Mouse (Mus musculus): ENCODE data around the gene Kcnk13. TPM values are rescaled to one million over a fixed set of nuclear protein-coding genes. Genes with fewer than 3 reads are reported as not detected.
A peak's percentile ranks its signal among the peaks of the same experiment; 100 is the strongest.

Gene Kcnk13
- 0.39 and 1.1 TPM in 2 replicates for polyA plus RNA-seq (2016; fragmentation: Nextera tagmentation; extraction: Ambion mirVana)

- Histone ChIP-seq H3K4me2 (replicated peaks) (peak within 1 kb of the TSS; percentile 99), H3K9ac (peak within 1 kb of the TSS; percentile 69), H3K4me3 (peak within 1 kb of the TSS; percentile 53), H3K27me3 (peaks cover 66% of the 10 kb centered on the region), H3K36me3 (no peaks in the 10 kb centered on the region), H3K4me1 (peaks cover 29% of the 10 kb centered on the region), H3K27ac (no peak within 1 kb of the TSS), H3K9me3 (replicated peaks) (no peaks in the 10 kb centered on the region)
- peak; percentile 66 for ATAC-seq (ENCODE audit: low FRiP score)
- 1% methylated on average over 39 of the region's 39 CpGs for WGBS
Observed at GRCm38 (mm10) chr12:99964301-99965202, at the start of gene Kcnk13. Gene Kcnk13, plus strand, starts transcription at chr12:99964499.

- Histone ChIP-seq H3K4me2 (replicated peaks) (no peak overlapping the region), H3K4me3 (no peak overlapping the region), H3K36me3 (peaks cover 54% of the 10 kb centered on the region), H3K4me1 (0 out of 2 replicates have a peak, but pooled peaks cover 2% of the 10 kb centered on the region), H3K27me3 (no peaks in the 10 kb centered on the region), H3K27ac (no peak overlapping the region), H3K9ac (no peak overlapping the region), H3K9me3 (replicated peaks) (no peaks in the 10 kb centered on the region)
- ATAC-seq (ENCODE audit: low FRiP score): no peak
- WGBS: 86% methylated on average over 15 of the region's 15 CpGs
Observed at GRCm38 (mm10) chr12:99917800-99918427, 46.4 kb upstream of the Kcnk13 start.

GRCm38 (mm10) chr12:99919636-99920035 lies 44.7 kb upstream of the Kcnk13 start:
- Histone ChIP-seq H3K27me3 (no peaks in the 10 kb centered on the region), H3K4me2 (replicated peaks) (no peak overlapping the region), H3K36me3 (peaks cover 39% of the 10 kb centered on the region), H3K9ac (no peak overlapping the region), H3K9me3 (replicated peaks) (no peaks in the 10 kb centered on the region), H3K4me1 (peaks cover 14% of the 10 kb centered on the region), H3K27ac (no peak overlapping the region), H3K4me3 (no peak overlapping the region)
- ATAC-seq (ENCODE audit: low FRiP score): no peak
- WGBS: 91% methylated on average over 3 of the region's 3 CpGs

GRCm38 (mm10) chr12:99921045-99921444 lies 43.3 kb upstream of the Kcnk13 start:
- Histone ChIP-seq H3K9me3 (replicated peaks) (no peaks in the 10 kb centered on the region), H3K27ac (no peak overlapping the region), H3K27me3 (no peaks in the 10 kb centered on the region), H3K9ac (no peak overlapping the region), H3K36me3 (peaks cover 32% of the 10 kb centered on the region), H3K4me3 (no peak overlapping the region), H3K4me1 (peaks cover 14% of the 10 kb centered on the region), H3K4me2 (replicated peaks) (no peak overlapping the region)
- ATAC-seq (ENCODE audit: low FRiP score): no peak
- WGBS: 79% methylated on average over 3 of the region's 3 CpGs

- WGBS: 27% methylated on average over 5 of the region's 5 CpGs
- no peak overlapping the region for H3K4me3 ChIP-seq
- peak overlapping the region; percentile 73 for H3K27ac ChIP-seq
- no peak overlapping the region for H3K4me2 ChIP-seq (replicated peaks)
- ATAC-seq (ENCODE audit: low FRiP score): peak; percentile 74; the same call in 1 of the 2 replicates
- H3K4me1 ChIP-seq: peaks cover 14% of the 10 kb centered on the region
- H3K9ac ChIP-seq: no peak overlapping the region
- no peaks in the 10 kb centered on the region for H3K27me3 ChIP-seq
- H3K9me3 ChIP-seq (replicated peaks): no peaks in the 10 kb centered on the region
- peaks cover 20% of the 10 kb centered on the region; the same call in 1 of the 2 replicates for H3K36me3 ChIP-seq
Observed at GRCm38 (mm10) chr12:99923131-99923606, 41.1 kb upstream of the Kcnk13 start.

GRCm38 (mm10) chr12:99923703-99924102 lies 40.6 kb upstream of the Kcnk13 start:
- H3K4me1 ChIP-seq: peaks cover 14% of the 10 kb centered on the region
- no peak overlapping the region for H3K4me2 ChIP-seq (replicated peaks)
- peaks cover 15% of the 10 kb centered on the region; the same call in 1 of the 2 replicates for H3K36me3 ChIP-seq
- 49% methylated on average over 5 of the region's 5 CpGs for WGBS
- H3K27me3 ChIP-seq: no peaks in the 10 kb centered on the region
- H3K4me3 ChIP-seq: no peak overlapping the region
- H3K27ac ChIP-seq: peak overlapping the region; percentile 73
- H3K9me3 ChIP-seq (replicated peaks): no peaks in the 10 kb centered on the region
- 0 out of 2 replicates have a peak, but pooled peaks have one; percentile 48 for ATAC-seq (ENCODE audit: low FRiP score)
- H3K9ac ChIP-seq: no peak overlapping the region

GRCm38 (mm10) chr12:99928311-99928710 lies 36.0 kb upstream of the Kcnk13 start:
- H3K9me3 ChIP-seq (replicated peaks): no peaks in the 10 kb centered on the region
- H3K4me3 ChIP-seq: no peak overlapping the region
- no peak overlapping the region for H3K9ac ChIP-seq
- peaks cover 9% of the 10 kb centered on the region for H3K4me1 ChIP-seq
- 87% methylated on average over 7 of the region's 7 CpGs for WGBS
- no peak overlapping the region for H3K4me2 ChIP-seq (replicated peaks)
- no peak for ATAC-seq (ENCODE audit: low FRiP score)
- no peaks in the 10 kb centered on the region for H3K27me3 ChIP-seq
- no peak overlapping the region for H3K27ac ChIP-seq
- peaks cover 22% of the 10 kb centered on the region for H3K36me3 ChIP-seq

GRCm38 (mm10) chr12:99929160-99929559 lies 35.1 kb upstream of the Kcnk13 start:
- Histone ChIP-seq H3K36me3 (peaks cover 26% of the 10 kb centered on the region), H3K9me3 (replicated peaks) (no peaks in the 10 kb centered on the region), H3K27ac (no peak overlapping the region), H3K4me3 (no peak overlapping the region), H3K4me2 (replicated peaks) (no peak overlapping the region), H3K27me3 (no peaks in the 10 kb centered on the region), H3K9ac (no peak overlapping the region), H3K4me1 (peaks cover under 1% of the 10 kb centered on the region; the same call in 1 of the 2 replicates)
- WGBS: 79% methylated on average over 1 of the region's 1 CpGs
- no peak for ATAC-seq (ENCODE audit: low FRiP score)

- Histone ChIP-seq H3K4me1 (no peaks in the 10 kb centered on the region), H3K27me3 (no peaks in the 10 kb centered on the region), H3K4me2 (replicated peaks) (no peak overlapping the region), H3K4me3 (no peak overlapping the region), H3K27ac (no peak overlapping the region), H3K9me3 (replicated peaks) (no peaks in the 10 kb centered on the region), H3K9ac (no peak overlapping the region), H3K36me3 (peaks cover 45% of the 10 kb centered on the region)
- WGBS: 92% methylated on average over 4 of the region's 4 CpGs
- no peak for ATAC-seq (ENCODE audit: low FRiP score)
Observed at GRCm38 (mm10) chr12:99932245-99932644, 32.1 kb upstream of the Kcnk13 start.

- no peaks in the 10 kb centered on the region for H3K9me3 ChIP-seq (replicated peaks)
- no peak for ATAC-seq (ENCODE audit: low FRiP score)
- 97% methylated on average over 3 of the region's 3 CpGs for WGBS
- H3K4me1 ChIP-seq: no peaks in the 10 kb centered on the region
- H3K4me2 ChIP-seq (replicated peaks): no peak overlapping the region
- no peak overlapping the region for H3K9ac ChIP-seq
- no peak overlapping the region for H3K27ac ChIP-seq
- no peak overlapping the region for H3K4me3 ChIP-seq
- peaks cover 51% of the 10 kb centered on the region for H3K36me3 ChIP-seq
- no peaks in the 10 kb centered on the region for H3K27me3 ChIP-seq
Observed at GRCm38 (mm10) chr12:99933630-99934029, 30.7 kb upstream of the Kcnk13 start.

- 91% methylated on average over 8 of the region's 8 CpGs for WGBS
- no peak overlapping the region for H3K4me3 ChIP-seq
- no peaks in the 10 kb centered on the region for H3K4me1 ChIP-seq
- H3K9me3 ChIP-seq (replicated peaks): no peaks in the 10 kb centered on the region
- no peak for ATAC-seq (ENCODE audit: low FRiP score)
- H3K9ac ChIP-seq: no peak overlapping the region
- H3K27me3 ChIP-seq: no peaks in the 10 kb centered on the region
- H3K27ac ChIP-seq: no peak overlapping the region
- H3K4me2 ChIP-seq (replicated peaks): no peak overlapping the region
- peaks cover 54% of the 10 kb centered on the region for H3K36me3 ChIP-seq
Observed at GRCm38 (mm10) chr12:99935403-99935802, 28.9 kb upstream of the Kcnk13 start.

- Histone ChIP-seq H3K4me2 (replicated peaks) (no peak overlapping the region), H3K4me1 (no peaks in the 10 kb centered on the region), H3K36me3 (peaks cover 65% of the 10 kb centered on the region), H3K27me3 (no peaks in the 10 kb centered on the region), H3K9ac (no peak overlapping the region), H3K4me3 (no peak overlapping the region), H3K27ac (no peak overlapping the region), H3K9me3 (replicated peaks) (no peaks in the 10 kb centered on the region)
- ATAC-seq (ENCODE audit: low FRiP score): no peak
- 70% methylated on average over 4 of the region's 4 CpGs for WGBS
Observed at GRCm38 (mm10) chr12:99938476-99938875, 25.8 kb upstream of the Kcnk13 start.
